Comparison of ENCODE assay signal across 10 mouse cellular contexts in genomic region chr14:73106957-73107356, GRCm38 (mm10). TPM values are rescaled to one million over a fixed set of nuclear protein-coding genes. Genes with fewer than 3 reads are reported as not detected.
DNase-seq lines count a peak whose midpoint lies in the region; ATAC-seq and TF ChIP-seq lines count a peak whose summit lies in the region.
"Had no signal": no experiment of that assay in that cellular context is flagged by ENCODE, and none has a peak within 500 bp of the region (broad histone marks: within the 10 kb centered on the region; RNA-seq: fewer than 3 reads in every experiment).

No protein-coding gene starts in this region.

- DNase-seq in lung, adult 2 months, result peak; percentile 41
- no peak for DNase-seq in lung, postnatal 14 days
- peak; percentile 92 for DNase-seq in kidney, adult 11 months
- DNase-seq in adrenal gland, postnatal 25 days, result no peak
- no peak for DNase-seq in left cerebral cortex, postnatal 4 days
- DNase-seq in layer of hippocampus, adult 11-12 months (ENCODE audit: low spot score), result no peak

- H3K9me3 ChIP-seq in limb, embryonic 13.5 days, result no peaks in the 10 kb centered on the region
- no peaks in the 10 kb centered on the region for H3K9me3 ChIP-seq in stomach, embryonic 16.5 days (replicated peaks; ENCODE audit: control insufficient read depth, low read length)

- H3K4me1 ChIP-seq in lung, adult 2 months (ENCODE audit: control insufficient read depth, insufficient read depth, low read length), result peaks cover 2% of the 10 kb centered on the region
- peaks cover 15% of the 10 kb centered on the region for H3K4me1 ChIP-seq in limb, embryonic 13.5 days
- 0 out of 2 replicates have a peak, but pooled peaks cover 5% of the 10 kb centered on the region for H3K4me1 ChIP-seq in stomach, embryonic 16.5 days (ENCODE audit: control insufficient read depth, insufficient read depth, low read length)

- peaks cover 30% of the 10 kb centered on the region for H3K27me3 ChIP-seq in limb, embryonic 13.5 days
- peaks cover 3% of the 10 kb centered on the region; the same call in 1 of the 2 replicates for H3K27me3 ChIP-seq in stomach, embryonic 16.5 days (ENCODE audit: control insufficient read depth, insufficient read depth, low read length)

- no peak overlapping the region for H3K4me3 ChIP-seq in lung, adult 2 months (replicated peaks; ENCODE audit: extremely low read depth, low read depth, low read length)
- no peak overlapping the region for H3K4me3 ChIP-seq in limb, embryonic 13.5 days
- no peak overlapping the region for H3K4me3 ChIP-seq in stomach, embryonic 16.5 days (replicated peaks; ENCODE audit: low read length)
- H3K4me3 ChIP-seq: erythroblast, embryonic 14.5 days had no signal

- no peak overlapping the region for H3K9ac ChIP-seq in limb, embryonic 13.5 days
- H3K9ac ChIP-seq in stomach, embryonic 16.5 days (ENCODE audit: low read length), result peak overlapping the region; percentile 22; the same call in 1 of the 2 replicates

- peak; percentile 6; the same call in 1 of the 2 replicates for ATAC-seq in limb, embryonic 13.5 days (ENCODE audit: low FRiP score, low read depth)
- ATAC-seq in stomach, embryonic 16.5 days (ENCODE audit: insufficient read depth, low FRiP score), result peak; percentile 94

- intact Hi-C loops in left cerebral cortex, postnatal 4 days (cut with DNase I), result loop anchor here (5.0 kb wide), 2 partner anchors 175 to 195 kb away; no protein-coding TSS in a partner anchor

- H3K27ac ChIP-seq in limb, embryonic 13.5 days, result no peak overlapping the region
- peak overlapping the region; percentile 86 for H3K27ac ChIP-seq in stomach, embryonic 16.5 days (ENCODE audit: low read length)

- TF ChIP-seq CTCF in lung, adult 2 months (IDR thresholded peaks at IDR 0.05; ENCODE audit: insufficient read depth, low read length), result no peak

- no peak overlapping the region for H3K4me2 ChIP-seq in limb, embryonic 13.5 days (replicated peaks)
- peak overlapping the region; percentile 22; the same call in 1 of the 2 replicates for H3K4me2 ChIP-seq in stomach, embryonic 16.5 days (ENCODE audit: low read depth, low read length)

- no peaks in the 10 kb centered on the region for H3K36me3 ChIP-seq in limb, embryonic 13.5 days
- H3K36me3 ChIP-seq in stomach, embryonic 16.5 days (ENCODE audit: control insufficient read depth, insufficient read depth, low read length), result no peaks in the 10 kb centered on the region

- 51% methylated on average over 4 of the region's 4 CpGs for WGBS in lung, adult 2 months
- WGBS in limb, embryonic 13.5 days, result 33% methylated on average over 4 of the region's 4 CpGs
- WGBS in stomach, embryonic 16.5 days, result 47% methylated on average over 4 of the region's 4 CpGs

- no peak for TF ChIP-seq POLR2A in lung, adult 2 months (IDR thresholded peaks at IDR 0.05; ENCODE audit: borderline replicate concordance, extremely low read depth, low read depth, low read length)

RNA-seq across cellular contexts. Expression of gene Rcbtb2, which starts 15.9 kb away (rescaled TPM):
- 26.3 and 28.9 TPM in 2 replicates for polyA plus RNA-seq in lung, adult 2 months (2012; rRNA removed)
- polyA plus RNA-seq in limb, embryonic 13.5 days (2015; fragmentation: Nextera tagmentation; extraction: Ambion mirVana), result 146 and 151 TPM in 2 replicates
- polyA plus RNA-seq in stomach, embryonic 16.5 days (2015; fragmentation: Nextera tagmentation; extraction: Ambion mirVana), result 69.4 and 75.9 TPM in 2 replicates
- 26.2 and 33.1 TPM in 2 replicates for total RNA-seq in adrenal gland, postnatal 25 days (2021)
- 10 to 100 TPM; 36.6 to 45.4 TPM for total RNA-seq in left cerebral cortex, postnatal 4 days (2021)

RNA-seq across cellular contexts. Expression of gene Cysltr2, which starts 58.0 kb away (rescaled TPM):
- 3.0 and 3.9 TPM in 2 replicates for polyA plus RNA-seq in lung, adult 2 months (2012; rRNA removed)
- not detected in 2 replicates for polyA plus RNA-seq in limb, embryonic 13.5 days (2015; fragmentation: Nextera tagmentation; extraction: Ambion mirVana)
- polyA plus RNA-seq in stomach, embryonic 16.5 days (2015; fragmentation: Nextera tagmentation; extraction: Ambion mirVana), result 0.22 TPM in 1 of 2 replicates, not detected in the other
- 1.7 TPM in 1 of 2 replicates, not detected in the other for total RNA-seq in adrenal gland, postnatal 25 days (2021)
- under 1 TPM; 0.78 to 0.85 TPM for total RNA-seq in left cerebral cortex, postnatal 4 days (2021)
- polyA plus RNA-seq: erythroblast, embryonic 14.5 days; heart, embryonic 14.5 days had no signal

Comparison
In these comparisons a context has a peak if more than half of its experiments do, and no peak if none do; other contexts are left out.
1. DNase-seq: peak in lung, adult 2 months (single experiment) and kidney, adult 11 months (single experiment); none in lung, postnatal 14 days (single experiment), adrenal gland, postnatal 25 days (single experiment), left cerebral cortex, postnatal 4 days (single experiment) and layer of hippocampus, adult 11-12 months (single experiment).